Mouse (Mus musculus): ENCODE data around the gene Grk6.

The Grk6 gene

GRCm38 (mm10) chr13:55465830-55466440 is 21.1 kb downstream of the Grk6 start:
- DNase-seq: no peak

DNA sequence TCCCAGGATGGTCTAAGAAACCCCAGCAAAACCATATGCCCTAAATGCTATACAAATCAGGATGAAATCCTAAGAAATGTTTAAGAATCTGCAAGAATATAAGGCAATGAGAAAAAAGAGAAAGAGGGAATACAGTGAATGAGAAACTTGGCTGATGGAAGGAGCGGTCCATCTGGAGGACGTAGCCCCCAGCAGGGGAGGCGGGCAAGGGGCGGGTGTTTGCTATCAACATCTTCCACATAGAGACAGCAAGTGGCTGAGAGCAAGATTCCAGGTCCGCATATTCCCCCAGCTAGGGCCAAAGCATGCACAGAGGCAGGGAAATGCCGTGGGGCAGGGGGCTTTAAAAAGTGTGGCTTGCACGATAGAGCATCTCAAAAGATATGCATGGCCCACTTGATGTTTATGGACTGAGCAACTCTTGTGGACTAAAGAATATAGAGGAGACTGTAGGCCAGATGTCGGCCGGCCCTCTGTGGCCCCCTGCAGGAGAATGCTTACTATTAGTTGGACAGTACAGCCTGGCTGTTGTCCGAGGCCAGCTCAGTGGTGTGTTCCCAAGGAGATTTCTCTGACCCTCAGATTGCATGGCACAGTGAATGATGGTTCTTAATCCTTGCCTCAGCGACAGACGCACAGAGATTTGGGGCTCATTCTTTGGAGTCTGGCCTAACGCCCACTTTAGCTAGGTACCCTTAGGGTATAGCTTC is 24.1 kb downstream of the Grk6 start:
- DNase-seq: peak; percentile 69 to 72

GRCm38 (mm10) chr13:55470372-55470771 is 25.5 kb downstream of the Grk6 start:
- no peak for DNase-seq

DNA sequence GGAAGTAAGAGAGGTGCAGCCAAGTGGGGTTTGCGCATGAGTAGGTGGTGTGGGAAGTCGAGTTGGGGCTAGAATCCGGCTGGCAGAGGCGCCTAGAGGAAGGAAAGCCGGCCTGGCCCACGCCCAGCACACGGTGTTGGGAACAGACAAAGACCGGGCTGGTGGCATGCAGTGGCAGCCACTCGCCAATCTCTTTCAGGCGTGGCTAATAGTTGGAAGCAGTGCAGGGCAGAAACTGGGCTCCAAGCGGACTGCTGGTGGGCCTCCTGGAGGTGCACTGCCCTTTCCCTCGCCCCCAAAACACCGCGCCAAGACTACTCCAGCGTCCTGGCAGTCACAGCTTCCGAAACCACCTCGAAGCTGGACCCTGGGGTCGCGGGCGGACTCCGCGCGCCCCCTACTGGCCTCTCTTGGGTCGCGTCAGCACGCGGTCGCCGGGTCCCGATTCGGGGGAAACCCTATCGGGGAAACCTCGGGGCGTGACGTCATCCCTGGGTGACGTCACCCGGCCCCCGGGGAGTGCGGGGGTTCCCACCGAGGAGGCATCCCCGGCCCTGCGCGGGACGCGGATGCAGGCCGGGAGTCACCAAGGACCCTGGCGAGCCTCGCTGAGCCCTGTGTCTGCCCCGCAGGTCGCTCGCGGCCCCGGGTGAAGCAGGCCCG is 26.4 kb downstream of the Grk6 start:
- peak; percentile 91 to 92 for DNase-seq

GRCm38 (mm10) chr13:55471819-55472131 is 26.9 kb downstream of the Grk6 start:
- DNase-seq: no peak

DNA sequence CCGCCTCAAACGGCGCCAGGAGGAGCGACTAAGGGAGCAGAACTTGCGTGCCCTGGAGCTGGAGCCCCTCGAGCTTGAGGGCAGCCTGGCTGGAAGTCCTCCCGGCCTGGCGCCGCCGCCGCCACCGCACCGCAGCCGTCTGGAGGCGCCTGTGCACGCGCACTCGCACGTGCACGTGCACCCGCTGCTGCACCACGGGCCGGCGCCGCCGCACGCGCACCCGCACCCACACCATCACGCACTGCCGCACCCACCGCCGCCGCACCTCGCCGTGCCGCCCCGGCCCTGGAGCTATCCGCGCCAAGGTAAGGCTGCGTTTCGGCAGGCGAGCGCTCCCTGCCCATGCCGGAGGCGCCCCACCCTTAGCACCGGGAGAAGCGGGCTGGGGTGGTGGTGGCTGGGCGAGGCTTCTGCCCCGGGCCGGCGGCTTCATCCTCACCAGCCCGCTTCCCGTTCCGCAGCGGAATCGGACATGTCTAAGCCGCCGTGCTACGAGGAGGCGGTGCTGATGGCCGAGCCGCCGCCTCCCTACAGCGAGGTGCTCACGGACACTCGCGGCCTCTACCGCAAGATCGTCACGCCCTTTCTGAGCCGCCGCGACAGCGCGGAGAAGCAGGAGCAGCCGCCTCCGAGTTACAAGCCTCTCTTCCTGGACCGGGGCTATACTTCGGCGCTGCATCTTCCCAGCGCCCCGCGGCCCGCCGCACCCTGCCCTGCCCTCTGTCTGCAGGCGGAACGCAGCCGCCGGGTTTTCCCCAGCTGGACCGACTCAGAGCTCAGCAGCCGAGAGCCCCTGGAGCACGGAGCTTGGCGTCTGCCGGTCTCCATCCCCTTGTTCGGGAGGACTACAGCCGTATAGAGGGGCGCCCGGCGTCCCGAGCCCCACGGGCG is 27.5 kb downstream of the Grk6 start:
- peak; percentile 68 to 77 for DNase-seq

DNA sequence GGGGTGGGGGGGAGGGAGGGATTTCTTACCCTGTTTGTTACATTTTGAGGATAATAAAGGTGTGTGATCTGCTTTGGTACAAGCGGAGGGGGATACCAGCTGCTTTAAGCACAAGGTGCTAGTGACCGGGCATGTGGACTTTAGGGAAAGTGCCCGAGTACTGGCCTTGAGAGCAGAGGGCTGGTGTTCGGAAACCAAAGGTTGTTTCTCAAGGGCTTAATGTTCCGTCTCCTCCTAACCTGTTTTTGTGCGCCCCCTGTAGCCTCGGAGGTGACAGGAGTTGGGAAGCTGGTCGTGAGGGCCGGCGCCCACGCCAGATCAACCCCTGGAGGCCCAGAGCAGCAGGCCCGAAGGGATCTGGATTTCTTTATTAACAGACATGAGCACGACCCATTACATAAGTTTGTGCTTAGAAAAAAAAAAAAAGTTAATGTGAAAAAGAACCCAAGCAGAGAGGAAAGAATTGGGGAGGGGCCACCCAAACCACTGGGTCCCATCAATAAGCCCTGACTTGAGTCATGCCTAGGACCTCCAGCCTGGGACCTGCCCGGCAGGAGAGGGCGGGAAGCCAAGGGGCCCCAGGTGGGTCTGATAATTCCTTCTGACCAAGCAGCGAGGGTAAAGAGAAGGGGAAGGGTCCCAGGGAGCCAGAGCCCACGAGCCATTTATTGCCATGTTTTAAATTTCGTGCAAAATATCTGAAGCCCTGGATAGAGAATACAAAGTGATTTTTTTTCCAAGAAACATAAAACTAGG is 28.4 kb downstream of the Grk6 start:
- DNase-seq: no peak

- no peak for DNase-seq
These were observed 29.1 kb downstream of the Grk6 start for GRCm38 (mm10) chr13:55473961-55474360.

DNA sequence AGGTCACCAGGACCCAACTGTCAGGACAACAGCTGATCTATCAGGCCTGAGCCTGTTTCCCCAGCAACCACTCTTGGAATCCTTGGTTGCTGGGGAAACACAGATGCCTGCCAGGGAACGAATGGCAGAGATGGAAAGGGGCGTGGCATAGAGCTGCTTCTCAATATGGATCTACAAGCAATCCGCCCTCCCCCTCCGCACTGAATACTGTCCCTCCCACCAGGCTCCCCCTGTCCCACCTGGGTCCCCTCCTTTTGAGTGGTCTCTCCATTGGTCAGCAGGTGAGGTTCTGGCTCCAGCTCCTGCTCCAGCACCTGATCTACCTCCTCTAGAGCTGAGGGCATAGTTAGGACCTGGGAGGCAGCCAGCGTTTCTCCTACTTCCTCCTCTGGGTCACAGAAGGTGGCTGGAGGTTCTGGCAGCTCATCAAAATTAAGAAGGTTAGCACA is 29.8 kb downstream of the Grk6 start:
- DNase-seq: no peak

DNA sequence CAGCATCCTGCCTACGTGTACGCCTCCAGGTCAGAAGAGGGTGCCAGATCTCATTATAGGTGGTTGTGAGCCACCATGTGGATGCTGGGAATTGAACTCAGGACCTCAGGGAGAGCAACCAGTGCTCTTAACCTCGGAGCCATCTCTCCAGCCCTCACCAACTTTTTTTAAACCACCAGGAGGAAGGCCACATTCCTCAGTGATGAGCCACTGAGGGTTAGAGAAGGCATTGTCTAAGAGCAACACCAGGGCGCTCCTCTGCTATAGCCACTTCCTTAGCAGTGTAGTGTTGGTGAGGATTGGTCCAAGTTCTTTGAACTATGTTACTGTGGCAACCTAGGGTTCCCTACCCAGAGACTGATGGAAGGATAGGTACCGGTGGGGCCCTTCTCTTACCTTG is 30.9 kb downstream of the Grk6 start:
- no peak for DNase-seq

DNA sequence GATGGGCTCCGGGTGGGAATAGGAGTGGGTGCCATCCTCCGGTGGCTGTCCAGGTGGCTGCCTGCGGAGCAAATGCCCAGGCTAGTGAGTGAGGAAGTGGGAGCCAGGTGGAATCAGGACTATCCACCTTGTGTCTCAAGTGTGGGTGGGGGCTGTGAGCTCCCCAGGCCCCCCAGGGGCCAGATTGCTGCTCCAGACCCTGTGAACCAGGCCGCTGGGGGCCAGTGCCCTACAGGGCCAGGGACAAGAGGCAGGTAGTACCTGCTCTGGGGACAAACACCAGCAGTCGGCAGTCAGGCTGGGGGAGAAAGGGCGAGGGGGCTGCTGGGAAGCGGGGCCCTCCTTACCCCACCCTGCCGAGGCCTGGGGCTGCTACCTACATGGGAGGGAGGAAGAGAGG is 31.4 kb downstream of the Grk6 start:
- DNase-seq: no peak

DNA sequence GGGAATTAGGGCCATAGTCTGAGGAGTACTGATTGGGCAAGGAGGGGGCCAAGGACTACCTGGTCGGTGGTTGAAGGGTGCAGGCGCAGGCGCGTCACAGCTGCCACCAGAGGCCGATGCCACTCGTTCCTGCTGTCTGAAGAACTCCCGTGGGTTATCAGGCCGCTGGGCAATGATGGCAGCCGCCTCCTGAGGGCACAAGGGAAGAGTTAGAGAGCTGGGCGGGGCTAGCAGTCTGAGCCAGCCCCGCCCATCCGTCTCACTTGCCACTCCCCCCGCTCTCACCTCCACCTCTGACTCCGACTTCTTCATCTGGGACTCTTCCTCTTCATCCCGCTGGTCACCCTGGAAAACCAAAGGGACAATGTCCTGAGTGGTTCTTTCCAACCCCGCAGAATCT is 32.6 kb downstream of the Grk6 start:
- no peak for DNase-seq

GRCm38 (mm10) chr13:55478036-55478435 is 33.2 kb downstream of the Grk6 start:
- DNase-seq: peak in 1 of 2 experiments; percentile 53

- peak in 1 of 2 experiments; percentile 20 for DNase-seq
These were observed 34.1 kb downstream of the Grk6 start for GRCm38 (mm10) chr13:55479008-55479407.

DNA sequence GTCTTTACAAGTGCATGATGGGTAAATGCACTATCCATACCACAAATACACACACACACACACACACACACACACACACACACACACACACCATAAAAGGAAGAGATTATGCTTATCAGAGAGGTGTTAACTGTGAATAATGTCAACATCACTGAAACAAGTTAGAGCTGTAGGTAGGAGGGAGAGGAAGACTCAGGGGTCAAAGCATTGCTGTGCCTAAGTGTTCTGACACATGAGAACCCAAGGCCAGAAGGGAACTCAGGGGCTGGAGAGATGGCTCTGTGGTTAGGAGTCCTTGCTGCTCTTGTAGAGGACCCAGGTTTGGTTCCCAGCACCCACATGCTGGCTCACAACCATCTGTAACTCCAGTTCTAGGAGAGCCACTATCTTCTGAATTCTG is 35.1 kb downstream of the Grk6 start:
- no peak for DNase-seq

DNA sequence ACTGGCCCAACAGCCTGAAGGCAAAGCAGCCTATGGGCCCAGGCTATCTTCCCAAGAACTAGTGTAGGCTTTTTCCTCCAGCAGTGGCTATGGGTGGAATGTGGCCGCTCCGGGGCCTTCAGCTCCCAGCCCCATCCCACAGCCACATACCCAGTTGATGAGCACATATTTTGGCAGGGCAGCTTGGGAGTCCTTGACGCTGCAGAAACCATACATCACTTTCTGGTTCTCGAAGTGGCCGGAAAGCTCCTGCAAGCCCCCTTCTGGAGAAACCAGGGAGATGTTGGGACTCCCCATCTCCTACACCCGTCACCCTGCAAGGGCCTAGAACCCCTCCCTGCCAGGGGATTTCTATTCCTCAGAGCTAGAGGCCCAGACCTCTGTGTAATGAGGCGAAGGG is 37.7 kb downstream of the Grk6 start:
- peak; percentile 62 to 78 for DNase-seq

DNA sequence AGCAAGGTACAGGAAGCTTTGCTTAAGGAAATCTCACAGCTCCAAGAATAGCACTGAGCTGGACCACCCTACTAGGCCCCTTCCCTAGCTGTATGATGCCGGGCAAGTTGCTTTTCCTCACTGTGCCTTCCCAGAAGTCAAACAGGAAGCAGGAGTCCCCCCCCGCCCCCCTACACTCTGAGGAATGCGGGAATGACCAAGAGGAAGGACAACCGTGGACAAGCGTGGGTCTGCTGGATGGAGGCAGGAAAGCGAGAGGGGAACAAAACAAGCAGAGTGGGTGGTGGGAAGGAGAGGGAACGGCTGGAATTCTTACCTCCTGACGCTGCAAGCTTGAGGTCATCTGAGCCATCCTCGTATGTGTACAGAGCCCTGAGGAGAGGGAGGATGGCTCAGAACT is 38.2 kb downstream of the Grk6 start:
- no peak for DNase-seq

GRCm38 (mm10) chr13:55483593-55483992 is 38.7 kb downstream of the Grk6 start:
- DNase-seq: no peak

DNA sequence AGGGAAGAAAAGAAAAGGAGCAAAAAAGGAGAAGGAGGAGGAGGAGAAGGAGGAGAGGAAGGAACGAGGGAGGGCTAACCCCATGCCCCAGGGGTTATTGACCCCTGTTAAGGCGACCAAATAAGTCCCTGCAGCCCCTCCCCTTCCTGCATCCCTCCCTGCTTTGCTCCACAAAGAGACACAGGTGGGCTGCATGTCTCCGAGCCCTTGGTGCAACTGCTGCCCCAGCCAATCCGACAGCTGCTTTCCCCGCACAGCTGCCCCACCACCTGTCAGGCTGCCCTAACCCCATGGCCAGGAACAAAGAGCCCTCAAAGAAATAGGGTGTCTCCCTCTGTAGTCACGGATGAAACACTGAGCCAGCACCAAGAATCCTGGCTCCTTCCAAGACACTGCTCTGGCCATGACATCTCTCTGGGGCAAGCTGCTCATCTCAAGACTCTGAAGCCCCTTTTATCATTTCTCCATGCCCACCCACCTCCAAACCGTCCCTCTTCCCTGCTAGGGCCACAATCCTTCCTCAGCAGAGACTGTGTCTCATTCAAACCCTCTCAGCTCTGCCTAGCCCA is 39.7 kb downstream of the Grk6 start:
- no peak for DNase-seq

GRCm38 (mm10) chr13:55486029-55486794 is 41.3 kb downstream of the Grk6 start:
- peak; percentile 49 to 60 for DNase-seq

DNA sequence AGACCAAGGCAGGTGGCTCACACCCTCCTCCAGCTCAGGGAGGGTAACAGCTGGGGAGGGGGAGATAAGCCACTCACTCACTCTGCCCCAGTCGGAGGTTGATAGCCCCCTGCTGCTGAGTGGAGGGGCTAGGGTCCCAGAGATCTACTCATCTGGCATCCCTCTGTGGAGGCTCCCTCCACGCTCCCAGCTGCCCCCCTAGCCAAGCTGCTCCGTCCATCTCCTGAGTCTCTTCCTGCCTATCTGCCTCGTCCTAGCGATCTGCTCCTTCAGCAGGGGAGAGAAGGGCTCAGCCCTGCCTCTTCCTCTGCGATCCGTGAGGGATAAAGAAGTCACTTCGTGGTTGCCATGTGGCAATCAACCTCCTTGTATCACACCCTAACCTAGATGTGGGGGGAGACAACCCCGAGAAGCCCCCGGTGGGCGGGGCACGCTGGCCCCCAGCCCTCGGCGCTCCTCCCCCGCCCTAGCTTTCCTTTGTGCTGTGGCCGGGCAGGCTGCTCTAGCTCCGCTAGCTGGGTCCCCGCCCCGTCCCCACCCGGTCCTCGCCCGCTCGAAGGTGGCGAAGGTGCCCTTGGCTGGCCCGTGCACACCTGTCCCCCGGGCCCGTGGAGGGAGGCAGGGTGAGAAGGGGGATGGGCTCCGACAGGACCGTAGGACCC is 42.2 kb downstream of the Grk6 start:
- peak; percentile 57 to 63 for DNase-seq

All from lung, postnatal 4 days (tissue).